Mouse (Mus musculus): ENCODE measurements at regions not wholly inside any gene's neighbourhood (a gene's known extent, or its start where the extent isn't known, plus 50 kb on each side); places are given as distances from the start of the nearest gene placed in this dataset.

GRCm38 (mm10) chr14:120763796-120764195 is 147.2 kb upstream of the Ipo5 start:
- TF ChIP-seq CTCF (IDR thresholded peaks at IDR 0.05), result no peak
- no peak for TF ChIP-seq POLR2A (IDR thresholded peaks at IDR 0.05; ENCODE audit: insufficient read depth, low read depth, low read length)

Data from heart, adult 2 months (tissue).